Mouse (Mus musculus) liver, postnatal 0 days (tissue): Measurements from ENCODE around the gene Cmtm4. TPM values are rescaled to one million over a fixed set of nuclear protein-coding genes. Genes with fewer than 3 reads are reported as not detected.

Experiments used
- ATAC-seq: fragments of 200-750 bp; cut with Nextera tagmentation; 2 replicates; pipeline ENCODE4 v1.8.0; 2017; ENCODE audit warnings: mild to moderate bottlenecking, moderate library complexity
- DNase-seq: peaks from one replicate; pipeline ENCODE4 v3.0.0-alpha.2; 2016
- H3K27ac ChIP-seq: fragments of 300-500 bp; sonication (generic); 2 replicates; pipeline ENCODE4 v1.5.1; 2014; ENCODE audit warnings: antibody characterized with exemption, moderate library complexity, mild to moderate bottlenecking, low read depth
- H3K27me3 ChIP-seq: fragments of 300-500 bp; sonication (generic); 2 replicates; pipeline ENCODE4 v1.6.1; 2014; ENCODE audit warnings: low read length, control low read depth, mixed read lengths; ENCODE audit not compliant: insufficient read depth
- H3K36me3 ChIP-seq: fragments of 300-500 bp; sonication (generic); replicated peaks from 2 replicates; pipeline ENCODE4 v1.6.1; 2014; ENCODE audit warnings: mild to moderate bottlenecking, control low read depth, low read length, moderate library complexity, mixed read lengths; ENCODE audit not compliant: insufficient read depth
- H3K4me1 ChIP-seq: fragments of 300-500 bp; sonication (generic); 2 replicates; pipeline ENCODE4 v1.6.1; 2014; ENCODE audit warnings: antibody characterized with exemption, mild to moderate bottlenecking, control low read depth; ENCODE audit not compliant: insufficient read depth
- H3K4me2 ChIP-seq: fragments of 300-500 bp; sonication (generic); 2 replicates; pipeline ENCODE4 v1.6.1; 2014; ENCODE audit warnings: low read depth, mild to moderate bottlenecking, low read length, moderate library complexity, mixed read lengths
- H3K4me3 ChIP-seq: fragments of 300-500 bp; sonication (generic); 2 replicates; pipeline ENCODE4 v1.5.1; 2014; ENCODE audit warnings: low read depth, low read length
- H3K9ac ChIP-seq: fragments of 300-500 bp; sonication (generic); replicated peaks from 2 replicates; pipeline ENCODE4 v1.6.1; 2014; ENCODE audit warnings: mild to moderate bottlenecking, moderate library complexity
- H3K9me3 ChIP-seq: fragments of 300-500 bp; sonication (generic); 2 replicates; pipeline ENCODE4 v1.6.1; 2016; ENCODE audit warnings: mild to moderate bottlenecking, control low read depth, low read length, mixed read lengths
- CTCF ChIP-seq: sonication (generic); IDR thresholded peaks from 2 replicates; pipeline ENCODE4 v1.5.1; 2016; ENCODE audit warnings: antibody characterized with exemption, low read depth
- EP300 ChIP-seq: IDR thresholded peaks from 2 replicates; pipeline ENCODE4 v1.6.1; 2016; ENCODE audit warnings: antibody characterized with exemption, low read depth, mild to moderate bottlenecking
- WGBS: fragments of 180-500 bp; shearing (Covaris S2); extraction: QIAGEN DNeasy Blood & Tissue Kit; methylation state at CpG from one replicate; pipeline ENCODE4 v1.1.7; 2014; ENCODE audit not compliant: insufficient replicate concordance; 5-methylcytosine and 5-hydroxymethylcytosine counted together
- polyA plus RNA-seq: library from polyadenylated mRNA; unstranded; fragments of >200 nt; fragmentation: Nextera tagmentation; extraction: Ambion mirVana; gene quantifications from 2 replicates; pipeline ENCODE4 v1.2.1, GENCODE M21; 2015

Cmtm4 gene
- 0.94 and 1.1 TPM in 2 replicates for polyA plus RNA-seq

DNA sequence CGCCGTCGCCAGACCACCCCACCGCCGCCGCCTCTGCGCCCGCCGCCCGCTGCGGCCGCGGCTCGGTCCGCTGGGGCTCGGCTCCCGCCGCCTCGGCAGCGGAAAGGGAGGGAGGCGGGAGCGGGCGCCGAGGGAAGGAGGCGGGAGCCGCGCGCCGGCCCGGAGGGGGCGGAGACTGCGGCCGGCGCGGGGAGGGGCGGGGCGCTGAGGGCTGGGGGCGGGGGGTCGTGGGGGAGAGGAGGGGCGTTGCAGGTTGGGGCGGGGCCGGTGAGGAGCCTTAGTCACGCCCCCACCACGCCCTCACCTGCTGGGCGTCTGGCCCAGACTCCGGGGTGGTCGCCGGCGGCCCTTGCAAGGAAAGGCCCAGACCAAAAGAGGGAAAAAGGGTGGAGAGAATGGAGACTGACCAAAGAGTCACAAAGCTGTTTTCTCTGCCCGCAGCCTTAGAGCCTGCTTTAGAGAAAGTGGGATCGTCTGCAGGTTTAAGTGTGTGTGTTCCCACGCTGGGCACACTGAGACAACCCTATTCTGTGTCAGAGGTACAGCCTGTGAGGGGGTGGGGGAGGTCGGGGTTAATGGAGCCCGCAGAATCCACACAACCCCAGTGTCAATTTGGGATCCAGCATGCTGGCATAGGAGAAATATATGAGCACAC lies at the start of gene Cmtm4:
Gene Cmtm4 (minus strand): TSS at position 105 of the 655 bp plus-strand sequence.
- Histone ChIP-seq H3K9ac (peak within 1 kb of the TSS; percentile 77), H3K27ac (peak within 1 kb of the TSS; percentile 71)
- WGBS, result 4% methylated on average over 31 of the region's 54 CpGs

DNA sequence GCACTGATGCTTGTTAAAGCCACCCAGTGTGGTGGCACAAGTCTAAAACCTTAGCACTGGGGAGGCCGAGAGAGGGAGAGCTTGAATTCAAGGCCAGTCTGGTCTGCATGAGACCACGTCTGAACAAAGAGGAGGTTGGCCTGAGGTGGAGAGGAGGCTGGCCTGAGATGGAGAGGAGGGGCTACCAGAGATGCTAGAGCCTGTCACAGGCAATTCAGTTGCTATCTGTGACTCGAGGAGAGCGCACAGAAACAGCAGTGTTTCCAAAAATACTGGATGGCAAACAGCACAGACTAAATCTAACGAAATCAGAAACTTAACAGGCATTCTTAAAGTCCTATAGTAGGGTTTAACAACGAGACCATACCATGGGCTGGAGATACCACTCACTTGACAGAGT lies 49.6 kb upstream of the Cmtm4 start:
- WGBS, result 55% methylated on average over 6 of the region's 6 CpGs
- Histone ChIP-seq H3K9ac (no peak overlapping the region), H3K4me1 (peaks cover 16% of the 10 kb centered on the region)

More for the DNA sequence above, at the start of gene Cmtm4:
- peak; percentile 90 for ATAC-seq
- H3K9me3 ChIP-seq, result no peaks in the 10 kb centered on the region
- TF ChIP-seq EP300 (no peak), CTCF (no peak)
- DNase-seq, result peak; percentile 71
- no peaks in the 10 kb centered on the region for H3K36me3 ChIP-seq
- peaks cover 6% of the 10 kb centered on the region for H3K27me3 ChIP-seq
- H3K4me3 ChIP-seq, result peak within 1 kb of the TSS; percentile 67
- H3K4me1 ChIP-seq, result peaks cover 11% of the 10 kb centered on the region
- peak within 1 kb of the TSS; percentile 96 for H3K4me2 ChIP-seq

DNA sequence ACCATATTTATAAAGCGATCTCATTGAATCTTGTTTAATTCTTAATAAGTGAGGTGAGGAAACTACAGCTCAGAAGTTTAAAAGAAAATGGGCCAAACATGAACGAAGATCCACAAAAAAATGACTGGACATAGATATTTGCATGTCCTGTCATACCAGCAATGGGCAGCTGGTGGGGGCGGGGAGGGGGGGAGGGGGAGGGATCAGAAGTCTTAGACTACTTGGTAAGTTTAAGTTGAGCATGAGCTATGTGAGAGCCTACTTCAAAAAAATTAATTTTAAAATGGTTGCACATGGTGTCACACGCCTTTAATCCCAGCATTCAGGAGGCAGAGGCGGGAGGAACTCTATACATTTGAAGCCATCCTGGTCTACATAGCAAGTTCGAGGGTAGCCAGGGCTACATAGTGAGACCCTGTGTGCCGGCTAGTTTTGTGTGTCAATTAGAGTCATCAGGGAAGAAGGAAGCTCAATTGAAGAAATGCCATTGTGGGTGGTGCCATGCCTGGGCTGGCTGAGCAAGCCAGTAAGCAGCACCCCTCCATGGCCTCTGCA lies 47.6 kb upstream of the Cmtm4 start:
- 60% methylated on average over 7 of the region's 7 CpGs for WGBS
- no peaks in the 10 kb centered on the region for H3K27me3 ChIP-seq
- H3K27ac ChIP-seq, result peak overlapping the region; percentile 92
- H3K4me1 ChIP-seq, result peaks cover 16% of the 10 kb centered on the region
- no peak for TF ChIP-seq EP300
- TF ChIP-seq CTCF, result no peak
- DNase-seq (no peak), ATAC-seq (peak; percentile 9; the same call in 1 of the 2 replicates)
- H3K4me2 ChIP-seq, result peak overlapping the region; percentile 94
- H3K9ac ChIP-seq, result peak overlapping the region; percentile 96
- no peaks in the 10 kb centered on the region for H3K9me3 ChIP-seq
- peaks cover 21% of the 10 kb centered on the region for H3K36me3 ChIP-seq
- H3K4me3 ChIP-seq, result peak overlapping the region; percentile 100

More for the DNA sequence above, 49.6 kb upstream of the Cmtm4 start:
- DNase-seq (no peak), ATAC-seq (no peak)
- Histone ChIP-seq H3K4me2 (no peak overlapping the region), H3K36me3 (peaks cover 2% of the 10 kb centered on the region), H3K4me3 (no peak overlapping the region), H3K9me3 (no peaks in the 10 kb centered on the region), H3K27ac (no peak overlapping the region), H3K27me3 (no peaks in the 10 kb centered on the region)
- TF ChIP-seq CTCF, result no peak
- no peak for TF ChIP-seq EP300

DNA sequence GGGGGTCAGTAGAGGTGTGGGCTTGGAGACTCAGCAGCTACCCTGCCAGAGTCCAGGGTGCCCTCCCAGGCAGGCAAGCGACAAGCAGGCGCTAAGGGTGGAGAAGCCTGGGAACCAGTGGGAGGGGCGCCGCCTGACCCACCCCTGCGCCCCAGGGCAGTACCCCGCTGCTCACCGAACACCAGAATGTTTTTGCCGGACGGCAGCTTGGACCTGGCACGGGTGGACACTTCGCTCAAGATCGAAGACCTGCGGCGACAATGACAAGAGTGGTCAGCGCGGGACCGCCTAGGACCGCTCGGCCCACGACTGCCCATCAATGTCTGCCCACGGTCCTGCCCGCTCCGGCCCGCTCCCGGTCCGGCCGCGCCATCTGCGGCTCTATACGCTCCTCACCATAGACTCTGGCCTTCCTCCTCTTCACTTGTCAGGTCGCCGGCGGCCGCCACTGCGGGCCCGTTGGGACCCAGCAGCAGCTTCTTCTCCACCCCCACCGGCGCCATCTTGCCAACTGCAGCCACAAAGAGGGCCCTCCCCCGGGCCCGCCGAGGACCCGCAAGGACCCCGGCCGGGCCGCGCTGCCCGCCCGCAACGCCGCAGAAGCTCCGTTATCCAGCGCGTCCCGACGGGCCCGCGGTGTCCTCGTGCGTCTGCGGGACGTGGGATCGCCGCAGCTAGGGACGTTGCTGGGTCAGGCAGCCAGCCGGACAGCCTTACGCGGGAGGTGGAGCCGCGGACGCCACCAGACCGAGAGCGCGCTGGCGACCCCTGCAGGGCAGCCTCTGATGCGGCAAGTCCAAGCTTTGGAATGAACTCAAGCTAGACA lies 46.9 kb upstream of the Cmtm4 start, which contains the start of gene Dync1li2:
Gene Dync1li2 (minus strand): TSS at position 749 of the 826 bp plus-strand sequence.
- peak within 1 kb of the TSS; percentile 100 for H3K4me3 ChIP-seq
- peak within 1 kb of the TSS; percentile 96 for H3K9ac ChIP-seq
- peaks cover 26% of the 10 kb centered on the region for H3K36me3 ChIP-seq
- no peaks in the 10 kb centered on the region for H3K9me3 ChIP-seq
- peaks cover 16% of the 10 kb centered on the region for H3K4me1 ChIP-seq
- TF ChIP-seq EP300 (no peak), CTCF (peak; percentile 95)
- peak; percentile 93 for ATAC-seq
- H3K4me2 ChIP-seq, result peak within 1 kb of the TSS; percentile 94
- DNase-seq, result peak; percentile 96
- WGBS, result 2% methylated on average over 74 of the region's 75 CpGs
- H3K27me3 ChIP-seq, result no peaks in the 10 kb centered on the region
- peak within 1 kb of the TSS; percentile 92 for H3K27ac ChIP-seq

DNA sequence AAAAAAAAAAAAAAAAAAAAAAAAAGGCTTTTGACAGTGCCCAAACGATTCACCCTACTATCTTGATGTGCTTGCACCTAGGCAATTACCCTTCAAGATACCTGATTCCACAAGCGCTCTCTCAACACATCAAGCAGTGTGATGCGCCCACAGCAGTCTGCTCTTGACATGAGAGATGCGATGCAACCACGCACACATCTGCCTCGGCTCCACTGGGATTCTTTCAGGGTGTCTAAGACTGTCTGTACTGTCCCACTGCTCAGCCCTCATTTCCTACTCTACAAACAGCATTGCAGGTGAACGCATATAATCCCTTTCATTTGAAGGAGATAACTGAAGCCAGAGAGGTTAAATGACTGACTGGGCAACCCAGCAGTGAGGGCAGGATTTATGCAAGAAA lies 46.0 kb upstream of the Cmtm4 start:
- H3K4me2 ChIP-seq, result peak overlapping the region; percentile 94
- DNase-seq (no peak), ATAC-seq (no peak)
- peaks cover 35% of the 10 kb centered on the region for H3K36me3 ChIP-seq
- no peak for TF ChIP-seq EP300
- no peak for TF ChIP-seq CTCF
- H3K4me3 ChIP-seq, result peak overlapping the region; percentile 100
- H3K9me3 ChIP-seq, result no peaks in the 10 kb centered on the region
- H3K27me3 ChIP-seq, result no peaks in the 10 kb centered on the region
- WGBS, result 56% methylated on average over 7 of the region's 7 CpGs
- H3K4me1 ChIP-seq, result peaks cover 16% of the 10 kb centered on the region
- H3K27ac ChIP-seq, result no peak overlapping the region
- H3K9ac ChIP-seq, result peak overlapping the region; percentile 96

DNA sequence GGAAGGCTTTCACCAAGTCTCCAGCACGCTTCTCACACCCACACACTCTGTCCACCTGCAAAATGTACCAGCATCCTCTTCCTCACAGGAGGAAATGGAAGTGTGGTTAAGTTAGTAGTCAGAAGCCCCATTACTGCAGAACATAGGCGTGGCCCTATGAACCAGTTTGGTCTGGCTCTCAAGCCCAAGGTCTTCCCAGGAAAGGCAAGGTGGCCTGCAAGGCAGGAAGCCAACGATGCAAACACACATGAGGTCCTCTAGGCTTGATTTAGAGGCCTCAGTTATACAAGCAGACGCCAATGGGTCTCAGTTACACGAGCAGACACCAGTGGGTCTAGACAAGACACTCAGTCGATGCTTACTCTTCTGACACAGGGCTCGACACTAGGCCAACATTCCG lies 43.9 kb upstream of the Cmtm4 start:
- H3K4me1 ChIP-seq, result peaks cover 21% of the 10 kb centered on the region
- no peak for TF ChIP-seq CTCF
- no peak for TF ChIP-seq EP300
- WGBS, result 93% methylated on average over 8 of the region's 8 CpGs

More for the DNA sequence above, 43.9 kb upstream of the Cmtm4 start:
- H3K4me2 ChIP-seq, result no peak overlapping the region
- DNase-seq (no peak), ATAC-seq (no peak)
- peaks cover 55% of the 10 kb centered on the region for H3K36me3 ChIP-seq
- H3K4me3 ChIP-seq, result no peak overlapping the region
- no peaks in the 10 kb centered on the region for H3K27me3 ChIP-seq
- no peaks in the 10 kb centered on the region for H3K9me3 ChIP-seq
- H3K9ac ChIP-seq, result no peak overlapping the region
- no peak overlapping the region for H3K27ac ChIP-seq
